Mouse (Mus musculus): ENCODE data around the gene Dbn1. TPM values are rescaled to one million over a fixed set of nuclear protein-coding genes. Genes with fewer than 3 reads are reported as not detected.

Dbn1 gene
- polyA plus RNA-seq, 1 experiment from 2014 or later = 591 TPM

GRCm38 (mm10) chr13:55506697-55507096, 18.8 kb upstream of the Dbn1 start:
- Histone ChIP-seq H3K4me3 (replicated peaks) (no peak overlapping the region), H3K27ac (no peak overlapping the region), H3K4me1 (peaks cover 17% of the 10 kb centered on the region), H3K36me3 (replicated peaks) (peaks cover 83% of the 10 kb centered on the region), H3K27me3 (no peaks in the 10 kb centered on the region), H3K4me2 (no peak overlapping the region), H3K9me3 (no peaks in the 10 kb centered on the region), H3K9ac (no peak overlapping the region)
- no peak for ATAC-seq (ENCODE audit: low FRiP score)
- WGBS = 92% methylated on average over 10 of the region's 10 CpGs

- no peaks in the 10 kb centered on the region for H3K27me3 ChIP-seq
- H3K27ac ChIP-seq = no peak overlapping the region
- H3K4me2 ChIP-seq = no peak overlapping the region
- H3K9ac ChIP-seq = no peak overlapping the region
- no peaks in the 10 kb centered on the region for H3K9me3 ChIP-seq
- 100% methylated on average over 9 of the region's 9 CpGs for WGBS
- peaks cover 8% of the 10 kb centered on the region for H3K4me1 ChIP-seq
- no peak for ATAC-seq (ENCODE audit: low FRiP score)
- H3K36me3 ChIP-seq (replicated peaks) = peaks cover 87% of the 10 kb centered on the region
- H3K4me3 ChIP-seq (replicated peaks) = no peak overlapping the region
Observed at GRCm38 (mm10) chr13:55505810-55506209, 17.9 kb upstream of the Dbn1 start.

- Histone ChIP-seq H3K27me3 (no peaks in the 10 kb centered on the region), H3K36me3 (replicated peaks) (peaks cover 84% of the 10 kb centered on the region), H3K27ac (no peak overlapping the region), H3K4me3 (replicated peaks) (no peak overlapping the region), H3K9ac (no peak overlapping the region), H3K4me2 (no peak overlapping the region), H3K9me3 (no peaks in the 10 kb centered on the region), H3K4me1 (no peaks in the 10 kb centered on the region; the same call in 1 of the 2 replicates)
- no peak for ATAC-seq (ENCODE audit: low FRiP score)
- 85% methylated on average over 5 of the region's 5 CpGs for WGBS
Observed at GRCm38 (mm10) chr13:55504390-55504789, 16.5 kb upstream of the Dbn1 start.

- ATAC-seq (ENCODE audit: low FRiP score) = no peak
- H3K27me3 ChIP-seq = no peaks in the 10 kb centered on the region
Observed at GRCm38 (mm10) chr13:55502405-55502804, 14.5 kb upstream of the Dbn1 start.

GRCm38 (mm10) chr13:55500575-55500974, 12.7 kb upstream of the Dbn1 start:
- Histone ChIP-seq H3K4me2 (no peak overlapping the region), H3K9ac (no peak overlapping the region), H3K27ac (no peak overlapping the region), H3K36me3 (replicated peaks) (peaks cover 61% of the 10 kb centered on the region), H3K27me3 (no peaks in the 10 kb centered on the region), H3K9me3 (no peaks in the 10 kb centered on the region), H3K4me3 (replicated peaks) (no peak overlapping the region), H3K4me1 (peaks cover 17% of the 10 kb centered on the region)
- no peak for ATAC-seq (ENCODE audit: low FRiP score)
- 83% methylated on average over 10 of the region's 10 CpGs for WGBS

More at GRCm38 (mm10) chr13:55502405-55502804, 14.5 kb upstream of the Dbn1 start:
- H3K4me3 ChIP-seq (replicated peaks) = no peak overlapping the region
- no peak overlapping the region for H3K4me2 ChIP-seq
- no peak overlapping the region for H3K9ac ChIP-seq
- no peaks in the 10 kb centered on the region for H3K9me3 ChIP-seq
- H3K4me1 ChIP-seq = peaks cover 7% of the 10 kb centered on the region
- 84% methylated on average over 8 of the region's 8 CpGs for WGBS
- H3K27ac ChIP-seq = no peak overlapping the region
- H3K36me3 ChIP-seq (replicated peaks) = peaks cover 79% of the 10 kb centered on the region

GRCm38 (mm10) chr13:55498906-55499305, 11.0 kb upstream of the Dbn1 start:
- Histone ChIP-seq H3K27me3 (no peaks in the 10 kb centered on the region), H3K4me3 (replicated peaks) (no peak overlapping the region), H3K4me1 (peaks cover 34% of the 10 kb centered on the region), H3K9me3 (no peaks in the 10 kb centered on the region), H3K4me2 (no peak overlapping the region), H3K9ac (no peak overlapping the region), H3K36me3 (replicated peaks) (peaks cover 44% of the 10 kb centered on the region), H3K27ac (no peak overlapping the region)
- ATAC-seq (ENCODE audit: low FRiP score) = no peak
- 48% methylated on average over 11 of the region's 11 CpGs for WGBS

GRCm38 (mm10) chr13:55496661-55497060, 8.8 kb upstream of the Dbn1 start:
- peaks cover 34% of the 10 kb centered on the region for H3K4me1 ChIP-seq
- H3K27me3 ChIP-seq = no peaks in the 10 kb centered on the region
- H3K9me3 ChIP-seq = no peaks in the 10 kb centered on the region
- peaks cover 23% of the 10 kb centered on the region for H3K36me3 ChIP-seq (replicated peaks)
- no peak overlapping the region for H3K4me2 ChIP-seq
- peak overlapping the region; percentile 57; the same call in 1 of the 2 replicates for H3K27ac ChIP-seq
- ATAC-seq (ENCODE audit: low FRiP score) = no peak
- H3K9ac ChIP-seq = no peak overlapping the region
- WGBS = 92% methylated on average over 6 of the region's 6 CpGs
- H3K4me3 ChIP-seq (replicated peaks) = no peak overlapping the region

GRCm38 (mm10) chr13:55495702-55496101, 7.8 kb upstream of the Dbn1 start:
- Histone ChIP-seq H3K4me2 (peak overlapping the region; percentile 26; the same call in 1 of the 2 replicates), H3K27me3 (no peaks in the 10 kb centered on the region), H3K9me3 (no peaks in the 10 kb centered on the region), H3K4me1 (peaks cover 34% of the 10 kb centered on the region), H3K9ac (0 out of 2 replicates have a peak overlapping the region, but pooled peaks have one; percentile 21), H3K4me3 (replicated peaks) (no peak overlapping the region), H3K27ac (peak overlapping the region; percentile 57), H3K36me3 (replicated peaks) (peaks cover 18% of the 10 kb centered on the region)
- 0 out of 2 replicates have a peak, but pooled peaks have one; percentile 36 for ATAC-seq (ENCODE audit: low FRiP score)
- WGBS = 23% methylated on average over 4 of the region's 4 CpGs

- Histone ChIP-seq H3K27ac (peak overlapping the region; percentile 37; the same call in 1 of the 2 replicates), H3K9me3 (no peaks in the 10 kb centered on the region), H3K4me3 (replicated peaks) (no peak overlapping the region), H3K36me3 (replicated peaks) (peaks cover 14% of the 10 kb centered on the region), H3K9ac (no peak overlapping the region), H3K4me2 (peak overlapping the region; percentile 21; the same call in 1 of the 2 replicates), H3K27me3 (no peaks in the 10 kb centered on the region), H3K4me1 (peaks cover 34% of the 10 kb centered on the region)
- 20% methylated on average over 18 of the region's 18 CpGs for WGBS
- ATAC-seq (ENCODE audit: low FRiP score) = peak; percentile 28; the same call in 1 of the 2 replicates
Observed at GRCm38 (mm10) chr13:55494883-55495621, 7.1 kb upstream of the Dbn1 start.

GRCm38 (mm10) chr13:55494257-55494656, 6.3 kb upstream of the Dbn1 start:
- no peak for ATAC-seq (ENCODE audit: low FRiP score)
- no peak overlapping the region for H3K4me3 ChIP-seq (replicated peaks)
- H3K27me3 ChIP-seq = no peaks in the 10 kb centered on the region
- peak overlapping the region; percentile 17; the same call in 1 of the 2 replicates for H3K9ac ChIP-seq
- no peak overlapping the region for H3K27ac ChIP-seq
- H3K9me3 ChIP-seq = no peaks in the 10 kb centered on the region
- peaks cover 14% of the 10 kb centered on the region for H3K36me3 ChIP-seq (replicated peaks)
- WGBS = 22% methylated on average over 2 of the region's 2 CpGs
- peaks cover 34% of the 10 kb centered on the region for H3K4me1 ChIP-seq
- 0 out of 2 replicates have a peak overlapping the region, but pooled peaks have one; percentile 2 for H3K4me2 ChIP-seq

GRCm38 (mm10) chr13:55486916-55487577, 864 bp downstream of the Dbn1 start:
- no peaks in the 10 kb centered on the region for H3K9me3 ChIP-seq
- ATAC-seq (ENCODE audit: low FRiP score) = peak; percentile 44
- H3K4me2 ChIP-seq = peak overlapping the region; percentile 75
- peaks cover 54% of the 10 kb centered on the region for H3K4me1 ChIP-seq
- no peaks in the 10 kb centered on the region for H3K27me3 ChIP-seq
- peak overlapping the region; percentile 99 for H3K27ac ChIP-seq
- peak overlapping the region; percentile 100 for H3K9ac ChIP-seq
- peak overlapping the region; percentile 98 for H3K4me3 ChIP-seq (replicated peaks)
- under 1% methylated on average over 29 of the region's 29 CpGs for WGBS
- H3K36me3 ChIP-seq (replicated peaks) = peaks cover 16% of the 10 kb centered on the region

GRCm38 (mm10) chr13:55486029-55486794, 1.7 kb downstream of the Dbn1 start:
- H3K9ac ChIP-seq = peak overlapping the region; percentile 100
- no peaks in the 10 kb centered on the region for H3K9me3 ChIP-seq
- 34% methylated on average over 14 of the region's 14 CpGs for WGBS
- H3K36me3 ChIP-seq (replicated peaks) = peaks cover 25% of the 10 kb centered on the region
- peak overlapping the region; percentile 75 for H3K4me2 ChIP-seq
- no peaks in the 10 kb centered on the region for H3K27me3 ChIP-seq
- H3K27ac ChIP-seq = peak overlapping the region; percentile 99
- H3K4me1 ChIP-seq = peaks cover 54% of the 10 kb centered on the region
- no peak for ATAC-seq (ENCODE audit: low FRiP score)
- H3K4me3 ChIP-seq (replicated peaks) = peak overlapping the region; percentile 98

All from forebrain, embryonic 12.5 days (tissue).